Mouse (Mus musculus) erythroblast, embryonic 14.5 days (primary cell): ENCODE measurements around the gene Eif4g1. TPM values are rescaled to one million over a fixed set of nuclear protein-coding genes. Genes with fewer than 3 reads are reported as not detected.

Experiments
- H3K27me3 ChIP-seq: 2 replicates; pipeline ENCODE4 v1.6.1; 2012; ENCODE audit warnings: inconsistent platforms; ENCODE audit not compliant: control insufficient read depth
- H3K36me3 ChIP-seq: 2 replicates; pipeline ENCODE4 v1.6.1; 2012; ENCODE audit warnings: mild to moderate bottlenecking, inconsistent platforms; ENCODE audit not compliant: control insufficient read depth
- H3K4me1 ChIP-seq: 2 replicates; pipeline ENCODE4 v1.6.1; 2012; ENCODE audit warnings: inconsistent platforms; ENCODE audit not compliant: control insufficient read depth
- H3K4me3 ChIP-seq: replicated peaks from 2 replicates; pipeline ENCODE3; 2012; ENCODE audit warnings: moderate library complexity, mild to moderate bottlenecking, inconsistent platforms
- H3K9me3 ChIP-seq: 2 replicates; pipeline ENCODE4 v1.6.1; 2012; ENCODE audit warnings: low read length, inconsistent platforms, mixed read lengths; ENCODE audit not compliant: control insufficient read depth
- GATA1 ChIP-seq: IDR thresholded peaks from 2 replicates; pipeline ENCODE4 v1.6.1; 2012; ENCODE audit warnings: low read length, inconsistent platforms, mixed read lengths
- TAL1 ChIP-seq: IDR thresholded peaks from 3 replicates; pipeline ENCODE4 v1.6.1; 2012; ENCODE audit warnings: low read length, inconsistent platforms, mixed read lengths
- polyA plus RNA-seq: library from polyadenylated mRNA; stranded (reverse); fragments of >175 nt; gene quantifications from 2 replicates; pipeline ENCODE4 v1.2.3, GENCODE M21; 2012

Gene Eif4g1
- polyA plus RNA-seq, 1 experiment: 54.8 TPM

- H3K9me3 ChIP-seq: no peaks in the 10 kb centered on the region
- H3K27me3 ChIP-seq: no peaks in the 10 kb centered on the region
- peaks cover 65% of the 10 kb centered on the region for H3K4me1 ChIP-seq
- peak within 1 kb of the TSS; percentile 80 for H3K4me3 ChIP-seq
- no peak for TF ChIP-seq GATA1
- no peak for TF ChIP-seq TAL1
- H3K36me3 ChIP-seq: peaks cover 41% of the 10 kb centered on the region
These were observed 49.3 kb downstream of the Eif4g1 start, which contains the start of the genes Polr2h and Clcn2 for GRCm38 (mm10) chr16:20717181-20717977. Gene Polr2h (plus strand): TSS chr16:20717665. Gene Clcn2 (minus strand): TSS chr16:20717746.

DNA sequence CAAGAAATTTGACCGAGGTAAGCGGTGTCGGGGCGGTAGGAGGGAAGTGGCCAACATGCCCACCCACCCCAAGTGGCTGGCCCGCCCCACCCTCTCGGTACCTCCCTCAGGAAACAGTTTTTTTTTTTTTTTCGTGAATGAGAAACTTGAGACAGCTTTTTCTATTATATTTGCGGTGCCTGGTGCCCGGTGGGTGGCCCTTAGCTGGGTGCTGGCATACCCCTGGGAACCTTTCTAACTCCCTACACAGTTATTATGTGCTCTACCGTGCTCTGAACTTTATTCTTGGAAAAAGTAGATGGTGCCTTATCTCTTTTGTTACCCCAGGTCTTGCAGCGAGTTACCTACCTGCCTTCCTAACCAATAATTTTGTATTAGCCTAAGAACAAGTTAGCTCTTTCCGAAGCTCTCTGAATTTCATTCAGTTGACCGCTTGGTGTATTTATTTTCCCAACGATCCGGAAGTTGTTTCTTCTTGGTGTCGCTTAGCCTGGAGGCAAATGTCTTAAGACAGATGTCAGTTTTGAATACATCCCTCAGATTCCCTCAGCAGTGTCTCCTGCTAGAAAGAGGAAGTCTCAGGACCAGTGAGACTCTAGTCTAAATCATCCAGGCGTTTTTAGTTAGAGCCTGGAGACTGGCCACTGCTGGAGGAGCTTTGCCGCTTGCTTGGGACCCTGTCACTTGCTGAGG is 50.0 kb downstream of the Eif4g1 start:
- peaks cover 57% of the 10 kb centered on the region for H3K4me1 ChIP-seq
- H3K27me3 ChIP-seq: no peaks in the 10 kb centered on the region
- H3K36me3 ChIP-seq: peaks cover 37% of the 10 kb centered on the region
- TF ChIP-seq TAL1 (no peak), GATA1 (no peak)
- peak overlapping the region; percentile 80 for H3K4me3 ChIP-seq
- no peaks in the 10 kb centered on the region for H3K9me3 ChIP-seq

GRCm38 (mm10) chr16:20721808-20722207 is 53.7 kb downstream of the Eif4g1 start:
- Histone ChIP-seq H3K27me3 (peaks cover 13% of the 10 kb centered on the region), H3K4me3 (no peak overlapping the region), H3K4me1 (peaks cover 23% of the 10 kb centered on the region), H3K36me3 (peaks cover 27% of the 10 kb centered on the region), H3K9me3 (no peaks in the 10 kb centered on the region)
- TF ChIP-seq GATA1: no peak
- TF ChIP-seq TAL1: no peak

DNA sequence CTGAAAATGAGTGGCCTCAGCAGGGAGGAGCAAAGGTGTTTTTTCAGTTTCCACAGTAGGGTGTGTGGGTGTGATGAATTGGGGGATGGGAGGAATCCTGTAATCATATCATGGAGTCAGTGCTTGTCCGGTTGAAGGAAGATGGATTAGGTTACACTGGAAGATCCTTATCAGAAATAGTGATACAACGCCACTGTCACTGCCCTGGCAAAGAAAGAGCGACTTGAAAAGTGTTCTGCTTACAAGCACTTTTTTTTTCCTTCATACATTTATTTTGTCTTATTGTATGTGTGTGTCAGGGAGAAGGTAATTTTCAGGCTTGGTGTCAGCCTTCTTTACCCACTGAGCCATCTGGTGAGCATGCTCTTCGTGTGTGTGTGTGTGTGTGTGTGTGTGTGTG is 54.6 kb downstream of the Eif4g1 start:
- no peak overlapping the region for H3K4me3 ChIP-seq
- TF ChIP-seq GATA1 (no peak), TAL1 (no peak)
- no peaks in the 10 kb centered on the region for H3K9me3 ChIP-seq
- peaks cover 17% of the 10 kb centered on the region for H3K27me3 ChIP-seq
- peaks cover 14% of the 10 kb centered on the region for H3K4me1 ChIP-seq
- peaks cover 27% of the 10 kb centered on the region for H3K36me3 ChIP-seq

- TF ChIP-seq TAL1: no peak
- H3K4me1 ChIP-seq: peaks cover 9% of the 10 kb centered on the region
These were observed 55.1 kb downstream of the Eif4g1 start for GRCm38 (mm10) chr16:20723247-20723646.

GRCm38 (mm10) chr16:20724338-20724748 is 56.2 kb downstream of the Eif4g1 start:
- H3K9me3 ChIP-seq: no peaks in the 10 kb centered on the region
- TF ChIP-seq TAL1 (no peak), GATA1 (no peak)
- no peak overlapping the region for H3K4me3 ChIP-seq

More at GRCm38 (mm10) chr16:20723247-20723646, 55.1 kb downstream of the Eif4g1 start:
- H3K36me3 ChIP-seq: peaks cover 27% of the 10 kb centered on the region
- H3K4me3 ChIP-seq: no peak overlapping the region
- no peaks in the 10 kb centered on the region for H3K9me3 ChIP-seq
- peaks cover 19% of the 10 kb centered on the region for H3K27me3 ChIP-seq

DNA sequence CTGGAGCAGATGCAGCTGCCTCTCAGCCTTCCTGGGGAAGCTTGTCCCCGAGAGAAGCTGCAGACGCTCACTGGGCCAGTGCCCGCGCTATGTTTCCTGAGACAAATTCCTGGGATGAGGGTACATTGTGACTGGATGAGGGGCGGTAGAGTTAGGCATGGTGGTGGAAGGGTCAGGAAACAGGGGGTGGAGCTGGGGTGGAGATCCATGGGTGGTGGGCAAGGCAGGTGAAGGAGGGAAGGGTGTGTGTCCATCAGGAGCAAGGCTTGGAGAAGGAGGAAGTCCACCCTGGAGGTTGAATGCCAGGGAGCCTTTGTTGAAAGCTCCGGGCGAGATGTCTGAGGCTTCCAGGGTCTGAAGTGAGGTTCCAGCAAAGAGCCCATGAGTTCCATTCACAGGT is 57.2 kb downstream of the Eif4g1 start:
- Histone ChIP-seq H3K4me1 (peaks cover 2% of the 10 kb centered on the region; the same call in 1 of the 2 replicates), H3K36me3 (peaks cover 18% of the 10 kb centered on the region), H3K27me3 (peaks cover 35% of the 10 kb centered on the region), H3K4me3 (no peak overlapping the region), H3K9me3 (no peaks in the 10 kb centered on the region)
- no peak for TF ChIP-seq GATA1
- no peak for TF ChIP-seq TAL1

More at GRCm38 (mm10) chr16:20724338-20724748, 56.2 kb downstream of the Eif4g1 start:
- Histone ChIP-seq H3K4me1 (peaks cover 2% of the 10 kb centered on the region; the same call in 1 of the 2 replicates), H3K27me3 (peaks cover 29% of the 10 kb centered on the region), H3K36me3 (peaks cover 26% of the 10 kb centered on the region)

DNA sequence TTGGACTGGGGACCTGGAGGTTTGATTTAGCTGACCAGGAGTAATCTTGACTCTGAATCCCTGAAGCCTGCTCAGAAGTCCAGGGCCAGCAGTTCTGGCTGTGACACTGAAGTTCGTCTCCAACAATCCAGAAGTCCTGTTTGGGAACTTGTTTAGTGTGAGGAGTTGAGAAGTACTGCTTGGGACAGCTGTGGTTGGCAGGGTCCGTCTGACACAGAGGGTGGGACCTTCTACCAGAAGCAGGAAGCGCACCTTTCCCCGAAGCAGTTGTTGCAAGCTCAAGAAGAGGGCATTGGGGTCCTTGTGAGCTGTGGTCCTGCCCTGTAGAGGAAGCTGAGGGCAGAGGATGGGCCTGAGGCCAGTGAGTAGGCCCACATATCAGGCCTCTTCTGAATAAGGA is 57.6 kb downstream of the Eif4g1 start:
- peaks cover 40% of the 10 kb centered on the region for H3K27me3 ChIP-seq

GRCm38 (mm10) chr16:20726384-20726783 is 58.3 kb downstream of the Eif4g1 start:
- no peaks in the 10 kb centered on the region for H3K9me3 ChIP-seq
- H3K27me3 ChIP-seq: peaks cover 45% of the 10 kb centered on the region
- TF ChIP-seq GATA1 (no peak), TAL1 (no peak)

More for the DNA sequence above, 57.6 kb downstream of the Eif4g1 start:
- TF ChIP-seq GATA1 (no peak), TAL1 (no peak)
- Histone ChIP-seq H3K4me3 (no peak overlapping the region), H3K4me1 (peaks cover 2% of the 10 kb centered on the region; the same call in 1 of the 2 replicates), H3K36me3 (peaks cover 14% of the 10 kb centered on the region), H3K9me3 (no peaks in the 10 kb centered on the region)

More at GRCm38 (mm10) chr16:20726384-20726783, 58.3 kb downstream of the Eif4g1 start:
- Histone ChIP-seq H3K36me3 (peaks cover 13% of the 10 kb centered on the region), H3K4me1 (peaks cover 2% of the 10 kb centered on the region; the same call in 1 of the 2 replicates), H3K4me3 (no peak overlapping the region)
